Mouse (Mus musculus): ENCODE results near the gene Grip2. TPM values are rescaled to one million over a fixed set of nuclear protein-coding genes. Genes with fewer than 3 reads are reported as not detected.
A peak's percentile ranks its signal among the peaks of the same experiment; 100 is the strongest.

Grip2 gene
- polyA plus RNA-seq, 1 experiment from 2014 or later, result 1.9 TPM

GRCm38 (mm10) chr6:91713370-91713896 is 113.6 kb downstream of the Grip2 start:
- Histone ChIP-seq H3K36me3 (peaks cover 20% of the 10 kb centered on the region; the same call in 1 of the 2 replicates), H3K27me3 (no peaks in the 10 kb centered on the region), H3K9me3 (replicated peaks) (no peaks in the 10 kb centered on the region), H3K4me2 (replicated peaks) (no peak overlapping the region; the same call in 1 of the 2 replicates), H3K9ac (no peak overlapping the region), H3K27ac (replicated peaks) (peak overlapping the region; percentile 35), H3K4me1 (peaks cover 32% of the 10 kb centered on the region), H3K4me3 (replicated peaks) (no peak overlapping the region)
- 9% methylated on average over 5 of the region's 5 CpGs for WGBS
- 0 out of 2 replicates have a peak, but pooled peaks have one; percentile 24 for ATAC-seq (ENCODE audit: insufficient number of reproducible peaks, low FRiP score, low TSS enrichment, low read depth)

GRCm38 (mm10) chr6:91712855-91713331 is 114.2 kb downstream of the Grip2 start:
- peak overlapping the region; percentile 35 for H3K27ac ChIP-seq (replicated peaks)
- no peaks in the 10 kb centered on the region for H3K9me3 ChIP-seq (replicated peaks)
- H3K27me3 ChIP-seq, result no peaks in the 10 kb centered on the region
- H3K9ac ChIP-seq, result no peak overlapping the region
- peaks cover 29% of the 10 kb centered on the region for H3K4me1 ChIP-seq
- peak; percentile 44 for ATAC-seq (ENCODE audit: insufficient number of reproducible peaks, low FRiP score, low TSS enrichment, low read depth)
- no peak overlapping the region; the same call in 1 of the 2 replicates for H3K4me2 ChIP-seq (replicated peaks)
- no peak overlapping the region for H3K4me3 ChIP-seq (replicated peaks)
- WGBS, result 15% methylated on average over 9 of the region's 10 CpGs
- peaks cover 25% of the 10 kb centered on the region; the same call in 1 of the 2 replicates for H3K36me3 ChIP-seq

GRCm38 (mm10) chr6:91712097-91712854 is 114.8 kb downstream of the Grip2 start:
- no peaks in the 10 kb centered on the region for H3K9me3 ChIP-seq (replicated peaks)
- no peak overlapping the region for H3K9ac ChIP-seq
- H3K27ac ChIP-seq (replicated peaks), result peak overlapping the region; percentile 35; the same call in 1 of the 2 replicates
- WGBS, result 36% methylated on average over 4 of the region's 4 CpGs
- no peak for ATAC-seq (ENCODE audit: insufficient number of reproducible peaks, low FRiP score, low TSS enrichment, low read depth)
- peaks cover 29% of the 10 kb centered on the region; the same call in 1 of the 2 replicates for H3K36me3 ChIP-seq
- no peak overlapping the region for H3K4me3 ChIP-seq (replicated peaks)
- H3K4me1 ChIP-seq, result peaks cover 31% of the 10 kb centered on the region
- H3K27me3 ChIP-seq, result no peaks in the 10 kb centered on the region
- H3K4me2 ChIP-seq (replicated peaks), result no peak overlapping the region

Other genes starting within 250 kb of the Grip2 start
- 61.6 and 77.5 TPM in 2 replicates for gene Slc6a6, start 143.2 kb downstream of the Grip2 start, polyA plus RNA-seq (2015; fragmentation: Nextera tagmentation; extraction: Ambion mirVana)
- gene Ccdc174, start 50.8 kb upstream of the Grip2 start, polyA plus RNA-seq (2015; fragmentation: Nextera tagmentation; extraction: Ambion mirVana), result 31.8 and 35.1 TPM in 2 replicates
- 0.24 and 0.47 TPM in 2 replicates for gene 4930590J08Rik, start 75.6 kb upstream of the Grip2 start, polyA plus RNA-seq (2015; fragmentation: Nextera tagmentation; extraction: Ambion mirVana)
- gene Fgd5, start 151.6 kb upstream of the Grip2 start, polyA plus RNA-seq (2015; fragmentation: Nextera tagmentation; extraction: Ambion mirVana), result 12.0 and 12.2 TPM in 2 replicates

Measured in embryonic facial prominence, embryonic 15.5 days (tissue).